Mouse (Mus musculus) kidney, adult 2 months (tissue): ENCODE data around the gene Thumpd2.

Source experiments
- CTCF ChIP-seq: fragments of 200-500 bp; conservative IDR thresholded peaks from 2 replicates; pipeline ENCODE4 v1.5.1; 2011; ENCODE audit warnings: low read depth, mild to moderate bottlenecking, control low read depth, low read length, moderate library complexity, mixed read lengths; ENCODE audit not compliant: insufficient read depth, insufficient read length
- POLR2A ChIP-seq: fragments of 200-500 bp; IDR thresholded peaks from one replicate; pipeline ENCODE4 v1.6.1; 2011; ENCODE audit warnings: low read depth, low read length, control low read depth

- TF ChIP-seq CTCF (no peak), POLR2A (no peak)
Observed at GRCm38 (mm10) chr17:81047930-81048564, 16.8 kb downstream of the Thumpd2 start.
